Comparison of ENCODE assay signal across 9 mouse cellular contexts in the genomic region with DNA sequence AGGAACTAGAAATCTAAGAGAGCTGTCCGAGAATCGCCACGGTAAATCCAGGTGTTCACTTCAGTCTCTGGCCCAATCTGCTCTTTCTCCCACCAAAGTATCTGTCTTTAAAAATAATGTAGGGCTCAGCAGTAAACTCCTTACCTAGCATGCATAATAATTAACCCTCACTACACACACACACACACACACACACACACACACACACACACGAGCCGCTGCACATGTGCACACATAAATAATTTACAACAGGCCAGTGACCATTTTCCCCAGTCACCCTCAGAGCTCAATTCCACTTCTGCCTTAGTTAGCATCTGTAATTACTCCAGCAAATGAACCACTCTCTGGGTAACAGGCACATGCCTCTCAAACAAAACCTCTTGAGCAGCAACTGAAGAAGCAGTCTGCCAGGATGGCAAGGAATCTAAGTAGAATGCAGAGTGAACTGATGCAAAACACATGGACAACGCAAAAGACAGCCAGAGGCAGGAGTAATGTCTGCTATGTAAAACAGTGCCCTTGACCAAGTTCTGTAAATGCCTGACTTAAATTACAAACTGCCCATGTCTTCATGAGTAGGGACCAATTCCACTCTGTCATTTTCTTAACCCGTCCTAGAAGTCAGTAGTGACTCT. TPM values are rescaled to one million over a fixed set of nuclear protein-coding genes. Genes with fewer than 3 reads are reported as not detected.
DNase-seq lines count a peak whose midpoint lies in the region; ATAC-seq and TF ChIP-seq lines count a peak whose summit lies in the region.
"Had no signal": no experiment of that assay in that cellular context is flagged by ENCODE, and none has a peak within 500 bp of the region (broad histone marks: within the 10 kb centered on the region; RNA-seq: fewer than 3 reads in every experiment).

No protein-coding gene starts in this region.

- H3K27me3 ChIP-seq in lung, postnatal 0 days (replicated peaks; ENCODE audit: insufficient read depth, low read length), result no peaks in the 10 kb centered on the region
- no peaks in the 10 kb centered on the region for H3K27me3 ChIP-seq in forebrain, embryonic 14.5 days (replicated peaks; ENCODE audit: control insufficient read depth, insufficient read depth, low read length)
- no peaks in the 10 kb centered on the region for H3K27me3 ChIP-seq in stomach, embryonic 15.5 days (replicated peaks)

- ATAC-seq in lung, postnatal 0 days, result no peak
- no peak for ATAC-seq in forebrain, embryonic 14.5 days
- no peak for ATAC-seq in stomach, embryonic 15.5 days (ENCODE audit: insufficient read depth, low FRiP score, low read depth)

- H3K4me2 ChIP-seq in lung, postnatal 0 days (replicated peaks; ENCODE audit: low read depth, low read length), result peak overlapping the region; percentile 71
- peak overlapping the region; percentile 57 for H3K4me2 ChIP-seq in forebrain, embryonic 14.5 days (ENCODE audit: low read length)
- H3K4me2 ChIP-seq in stomach, embryonic 15.5 days, result peak overlapping the region; percentile 73

- H3K4me3 ChIP-seq in lung, postnatal 0 days (ENCODE audit: low read depth, low read length), result peak overlapping the region; percentile 60; the same call in 1 of the 2 replicates
- peak overlapping the region; percentile 59 for H3K4me3 ChIP-seq in forebrain, embryonic 14.5 days (ENCODE audit: low read depth, low read length)
- peak overlapping the region; percentile 58 for H3K4me3 ChIP-seq in stomach, embryonic 15.5 days (replicated peaks)

- no peaks in the 10 kb centered on the region for H3K36me3 ChIP-seq in lung, postnatal 0 days (ENCODE audit: insufficient read depth, low read length)
- peaks cover 3% of the 10 kb centered on the region; the same call in 1 of the 2 replicates for H3K36me3 ChIP-seq in forebrain, embryonic 14.5 days (ENCODE audit: control insufficient read depth, insufficient read depth, low read length)
- no peaks in the 10 kb centered on the region for H3K36me3 ChIP-seq in stomach, embryonic 15.5 days

- DNase-seq in lung, postnatal 0 days (ENCODE audit: low spot score), result no peak
- DNase-seq in lung, postnatal 25 days (ENCODE audit: low spot score), result no peak
- DNase-seq in forebrain, embryonic 14.5 days (ENCODE audit: low spot score), result peak; percentile 17
- peak; percentile 51 to 68 for DNase-seq in kidney, postnatal 4 days
- no peak for DNase-seq in spleen, postnatal 36 days (ENCODE audit: low spot score in 2 of 2)
- DNase-seq in adrenal gland, postnatal 25 days, result no peak
- no peak for DNase-seq in ovary, postnatal 10 days (ENCODE audit: low spot score)

- no peaks in the 10 kb centered on the region for H3K9me3 ChIP-seq in lung, postnatal 0 days (ENCODE audit: low read length)
- no peaks in the 10 kb centered on the region for H3K9me3 ChIP-seq in forebrain, embryonic 14.5 days (replicated peaks; ENCODE audit: control insufficient read depth, low read length)
- H3K9me3 ChIP-seq in stomach, embryonic 15.5 days, result no peaks in the 10 kb centered on the region

- H3K9ac ChIP-seq in lung, postnatal 0 days (replicated peaks; ENCODE audit: low read depth), result no peak overlapping the region
- no peak overlapping the region for H3K9ac ChIP-seq in forebrain, embryonic 14.5 days (ENCODE audit: low read length)
- H3K9ac ChIP-seq in stomach, embryonic 15.5 days, result no peak overlapping the region

- TF ChIP-seq CTCF in lung, postnatal 0 days (IDR thresholded peaks at IDR 0.05), result no peak

- peaks cover 9% of the 10 kb centered on the region for H3K4me1 ChIP-seq in lung, postnatal 0 days (ENCODE audit: insufficient read depth, low read depth, low read length)
- peaks cover 11% of the 10 kb centered on the region for H3K4me1 ChIP-seq in forebrain, embryonic 14.5 days (ENCODE audit: control insufficient read depth, insufficient read depth, low read length)
- peaks cover 6% of the 10 kb centered on the region; the same call in 1 of the 2 replicates for H3K4me1 ChIP-seq in stomach, embryonic 15.5 days

- H3K27ac ChIP-seq in lung, postnatal 0 days (ENCODE audit: low read length), result peak overlapping the region; percentile 72; the same call in 1 of the 2 replicates
- H3K27ac ChIP-seq in forebrain, embryonic 14.5 days (ENCODE audit: low read depth, low read length), result no peak overlapping the region
- H3K27ac ChIP-seq in stomach, embryonic 15.5 days, result peak overlapping the region; percentile 86; the same call in 1 of the 2 replicates

- TF ChIP-seq EP300 in lung, postnatal 0 days (IDR thresholded peaks at IDR 0.05), result no peak

- 66% methylated on average over 7 of the region's 7 CpGs for WGBS in lung, postnatal 0 days
- 80% methylated on average over 7 of the region's 7 CpGs for WGBS in forebrain, embryonic 14.5 days
- WGBS in stomach, embryonic 15.5 days, result 67% methylated on average over 7 of the region's 7 CpGs

RNA-seq across cellular contexts. Expression of gene Uqcc1, which starts 1.3 kb away (rescaled TPM):
- polyA plus RNA-seq in lung, postnatal 0 days (2015; fragmentation: Nextera tagmentation; extraction: Ambion mirVana), result 24.4 and 35.1 TPM in 2 replicates
- polyA plus RNA-seq in forebrain, embryonic 14.5 days (2014; fragmentation: Nextera tagmentation; extraction: Ambion mirVana), result 67.4 and 83.4 TPM in 2 replicates
- polyA plus RNA-seq in stomach, embryonic 15.5 days (2015; fragmentation: Nextera tagmentation; extraction: Ambion mirVana), result 64.5 and 72.0 TPM in 2 replicates
- total RNA-seq in adrenal gland, postnatal 25 days (2021), result 74.4 and 114 TPM in 2 replicates

RNA-seq across cellular contexts. Expression of gene Gm15557, which starts 11.7 kb away (rescaled TPM):
- 0.11 TPM in 1 of 2 replicates, not detected in the other for polyA plus RNA-seq in lung, postnatal 0 days (2015; fragmentation: Nextera tagmentation; extraction: Ambion mirVana)
- not detected in 2 replicates for polyA plus RNA-seq in forebrain, embryonic 14.5 days (2014; fragmentation: Nextera tagmentation; extraction: Ambion mirVana)
- polyA plus RNA-seq in stomach, embryonic 15.5 days (2015; fragmentation: Nextera tagmentation; extraction: Ambion mirVana), result not detected in 2 replicates
- total RNA-seq in adrenal gland, postnatal 25 days (2021), result not detected in 2 replicates
- total RNA-seq: common myeloid progenitor, adult 5-6 weeks had no signal

RNA-seq across cellular contexts. Expression of gene Gdf5, which starts 16.3 kb away (rescaled TPM):
- polyA plus RNA-seq in lung, postnatal 0 days (2015; fragmentation: Nextera tagmentation; extraction: Ambion mirVana), result 1.7 and 2.7 TPM in 2 replicates
- polyA plus RNA-seq in forebrain, embryonic 14.5 days (2014; fragmentation: Nextera tagmentation; extraction: Ambion mirVana), result 2.2 and 2.5 TPM in 2 replicates
- 0.67 and 0.69 TPM in 2 replicates for polyA plus RNA-seq in stomach, embryonic 15.5 days (2015; fragmentation: Nextera tagmentation; extraction: Ambion mirVana)
- 1.3 TPM in 1 of 2 replicates, not detected in the other for total RNA-seq in adrenal gland, postnatal 25 days (2021)
- total RNA-seq: common myeloid progenitor, adult 5-6 weeks had no signal

RNA-seq across cellular contexts. Expression of gene Cep250, which starts 27.4 kb away (rescaled TPM):
- polyA plus RNA-seq in lung, postnatal 0 days (2015; fragmentation: Nextera tagmentation; extraction: Ambion mirVana), result 6.6 and 7.4 TPM in 2 replicates
- polyA plus RNA-seq in forebrain, embryonic 14.5 days (2014; fragmentation: Nextera tagmentation; extraction: Ambion mirVana), result 7.0 and 9.7 TPM in 2 replicates
- polyA plus RNA-seq in stomach, embryonic 15.5 days (2015; fragmentation: Nextera tagmentation; extraction: Ambion mirVana), result 21.3 and 22.8 TPM in 2 replicates
- total RNA-seq in adrenal gland, postnatal 25 days (2021), result 12.2 and 19.0 TPM in 2 replicates

Comparison
In these comparisons a context has a peak if more than half of its experiments do, and no peak if none do; other contexts are left out.
1. DNase-seq: peak in forebrain, embryonic 14.5 days (single experiment) and kidney, postnatal 4 days (2 of 2); none in lung, postnatal 0 days (single experiment), lung, postnatal 25 days (single experiment), spleen, postnatal 36 days (0 of 2), adrenal gland, postnatal 25 days (single experiment) and ovary, postnatal 10 days (single experiment).
2. Peak in every context shown above with its lines, with median percentiles within 50 percentile points of each other: H3K4me2 ChIP-seq and H3K4me3 ChIP-seq.